ENCODE assay signal across 8 mouse cellular contexts in the genomic region with DNA sequence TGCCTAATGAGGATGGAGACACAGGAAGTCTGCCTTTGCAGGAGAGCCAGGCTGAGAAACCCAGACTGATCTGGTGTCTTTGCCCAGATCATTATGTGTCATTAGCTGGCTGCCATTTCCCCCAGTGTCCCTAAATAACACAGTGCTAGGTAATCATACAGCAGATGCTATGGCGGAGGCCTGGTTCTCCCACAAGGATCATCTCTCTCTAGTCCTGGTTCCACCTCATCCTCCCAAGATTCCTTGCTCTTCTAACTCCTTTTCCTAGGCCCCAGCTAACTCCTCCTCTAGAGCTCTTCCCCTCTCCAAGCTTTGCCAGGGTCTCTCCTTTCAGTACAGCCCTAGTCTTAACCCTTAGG. TPM values are rescaled to one million over a fixed set of nuclear protein-coding genes. Genes with fewer than 3 reads are reported as not detected.
A peak's percentile ranks its signal among the peaks of the same experiment; 100 is the strongest.
DNase-seq lines count a peak whose midpoint lies in the region; ATAC-seq and TF ChIP-seq lines count a peak whose summit lies in the region.

No protein-coding gene starts in this region.

- in situ Hi-C loops in CH12.LX (cut with MboI; ENCODE audit: low pct_ligation_motif_present, low pct_unique_long_range_greater_than_20kb, low sequenced_read_pairs), result loop anchor here (5.0 kb wide), 1 partner anchor 96 kb away; no protein-coding TSS in a partner anchor

- peak overlapping the region; percentile 54 for H3K4me3 ChIP-seq in heart, embryonic 12.5 days
- H3K4me3 ChIP-seq in CH12.LX (replicated peaks in 1 of 3; ENCODE audit: low read depth in 2 of 3, low read length in 2 of 3, poor library complexity in 1 of 3), result peak overlapping the region in 2 of 3 experiments; percentile 20 to 23
- 0 out of 2 replicates have a peak overlapping the region, but pooled peaks have one; percentile 40 for H3K4me3 ChIP-seq in forebrain, embryonic 12.5 days (replicated peaks)
- peak overlapping the region; percentile 44; the same call in 1 of the 2 replicates for H3K4me3 ChIP-seq in liver, embryonic 15.5 days (replicated peaks)

- H3K27me3 ChIP-seq in heart, embryonic 12.5 days (replicated peaks), result 0 out of 2 replicates have a peak, but pooled peaks cover 5% of the 10 kb centered on the region
- no peaks in the 10 kb centered on the region for H3K27me3 ChIP-seq in CH12.LX (replicated peaks)
- peaks cover 8% of the 10 kb centered on the region; the same call in 1 of the 2 replicates for H3K27me3 ChIP-seq in forebrain, embryonic 12.5 days
- H3K27me3 ChIP-seq in liver, embryonic 15.5 days, result peaks cover 26% of the 10 kb centered on the region

- no peak for TF ChIP-seq CTCF in CH12.LX (conservative IDR thresholded peaks at IDR 0.05 in 1 of 2, IDR thresholded peaks at IDR 0.05 in 1 of 2; ENCODE audit: low read depth in 2 of 2, low read length in 2 of 2)

- H3K36me3 ChIP-seq in heart, embryonic 12.5 days, result peaks cover 37% of the 10 kb centered on the region
- H3K36me3 ChIP-seq in CH12.LX (replicated peaks in 1 of 2; ENCODE audit: control insufficient read depth in 1 of 2, insufficient read depth in 1 of 2, low read length in 1 of 2), result peaks cover 0 to 2% of the 10 kb centered on the region in 2 experiments
- peaks cover 39% of the 10 kb centered on the region for H3K36me3 ChIP-seq in forebrain, embryonic 12.5 days (replicated peaks)
- no peaks in the 10 kb centered on the region for H3K36me3 ChIP-seq in liver, embryonic 15.5 days (replicated peaks)

- peaks cover 17% of the 10 kb centered on the region for H3K4me1 ChIP-seq in heart, embryonic 12.5 days (replicated peaks)
- H3K4me1 ChIP-seq in CH12.LX (ENCODE audit: control insufficient read depth in 1 of 2, insufficient read depth in 2 of 2), result peaks cover 3 to 43% of the 10 kb centered on the region in 2 experiments; a peak in 2 of 4 replicates
- peaks cover 16% of the 10 kb centered on the region for H3K4me1 ChIP-seq in forebrain, embryonic 12.5 days
- H3K4me1 ChIP-seq in liver, embryonic 15.5 days (replicated peaks), result peaks cover 15% of the 10 kb centered on the region

- peak overlapping the region; percentile 94 for H3K4me2 ChIP-seq in heart, embryonic 12.5 days
- peak overlapping the region; percentile 33 for H3K4me2 ChIP-seq in CH12.LX (ENCODE audit: insufficient read depth, low read depth, poor library complexity, severe bottlenecking)
- H3K4me2 ChIP-seq in forebrain, embryonic 12.5 days, result peak overlapping the region; percentile 79
- H3K4me2 ChIP-seq in liver, embryonic 15.5 days, result peak overlapping the region; percentile 69

- ATAC-seq in heart, embryonic 12.5 days (ENCODE audit: insufficient number of reproducible peaks, low FRiP score), result no peak
- peak; percentile 3; the same call in 1 of the 2 replicates for ATAC-seq in forebrain, embryonic 12.5 days (ENCODE audit: low FRiP score)
- ATAC-seq in liver, embryonic 15.5 days (ENCODE audit: insufficient read depth), result no peak

- DNase-seq in heart, postnatal 36 days, result no peak
- no peak for DNase-seq in CH12.LX (ENCODE audit: extremely low read depth)
- no peak for DNase-seq in embryo, embryonic 10 days (ENCODE audit: low spot score)
- DNase-seq in thymus, postnatal 14 days, result no peak
- no peak for DNase-seq in thymus, postnatal 25 days

- TF ChIP-seq EP300 in CH12.LX (IDR thresholded peaks at IDR 0.05; ENCODE audit: low read length), result 0 out of 2 replicates have a peak, but pooled peaks have one; percentile 11

- no peak overlapping the region for H3K9ac ChIP-seq in heart, embryonic 12.5 days
- H3K9ac ChIP-seq in CH12.LX (ENCODE audit: insufficient read depth, low read depth), result no peak overlapping the region
- H3K9ac ChIP-seq in forebrain, embryonic 12.5 days, result no peak overlapping the region
- no peak overlapping the region for H3K9ac ChIP-seq in liver, embryonic 15.5 days

- H3K27ac ChIP-seq in heart, embryonic 12.5 days (ENCODE audit: poor library complexity, severe bottlenecking), result no peak overlapping the region
- H3K27ac ChIP-seq in CH12.LX (ENCODE audit: insufficient read depth, low read depth), result no peak overlapping the region
- H3K27ac ChIP-seq in forebrain, embryonic 12.5 days, result no peak overlapping the region
- no peak overlapping the region for H3K27ac ChIP-seq in liver, embryonic 15.5 days (replicated peaks)

- no peaks in the 10 kb centered on the region for H3K9me3 ChIP-seq in heart, embryonic 12.5 days (replicated peaks)
- no peaks in the 10 kb centered on the region for H3K9me3 ChIP-seq in CH12.LX (replicated peaks; ENCODE audit: low read length)
- no peaks in the 10 kb centered on the region for H3K9me3 ChIP-seq in forebrain, embryonic 12.5 days
- no peaks in the 10 kb centered on the region for H3K9me3 ChIP-seq in liver, embryonic 15.5 days (replicated peaks)

- H3K79me2 ChIP-seq in CH12.LX (replicated peaks; ENCODE audit: control insufficient read depth, extremely low read depth, insufficient read depth, poor library complexity, severe bottlenecking), result no peaks in the 10 kb centered on the region

- intact Hi-C loops in heart, postnatal 36 days (cut with DNase I), result no loop called here

- dilution Hi-C loops in CH12.LX (cut with MboI; ENCODE audit: extremely low pct_ligation_motif_present, extremely low pct_unique_long_range_greater_than_20kb, low sequenced_read_pairs), result no loop called here

- 59% methylated on average over 1 of the region's 1 CpGs for WGBS in heart, embryonic 12.5 days
- WGBS in forebrain, embryonic 12.5 days, result 71% methylated on average over 1 of the region's 1 CpGs
- WGBS in liver, embryonic 15.5 days (ENCODE audit: insufficient replicate concordance), result 38% methylated on average over 1 of the region's 1 CpGs

- no peak for TF ChIP-seq POLR2A in CH12.LX (IDR thresholded peaks at IDR 0.05; ENCODE audit: low read depth, low read length)

- no peak for TF ChIP-seq RAD21 in CH12.LX (IDR thresholded peaks at IDR 0.05; ENCODE audit: low read depth, low read length)

TF ChIP-seq in CH12.LX, 34 proteins besides CTCF, POLR2A, EP300 and RAD21:
- TF ChIP-seq UBTF (IDR thresholded peaks at IDR 0.05; ENCODE audit: low read depth, low read length) (no peak), USF2 (conservative IDR thresholded peaks at IDR 0.05; ENCODE audit: low read depth, low read length) (no peak), TCF12 (IDR thresholded peaks at IDR 0.05; ENCODE audit: low read depth, low read length) (no peak), MAX (IDR thresholded peaks at IDR 0.05; ENCODE audit: low read length) (no peak), POLR2AphosphoS2 (IDR thresholded peaks at IDR 0.05; ENCODE audit: low read depth, low read length) (no peak), BHLHE40 (IDR thresholded peaks at IDR 0.05; ENCODE audit: low read depth, low read length) (no peak), NRF1 (IDR thresholded peaks at IDR 0.05; ENCODE audit: low read depth, low read length) (no peak), ZMIZ1 (IDR thresholded peaks at IDR 0.05; ENCODE audit: low read depth, low read length) (no peak), HCFC1 (IDR thresholded peaks at IDR 0.05; ENCODE audit: low read depth, low read length) (no peak), ELF1 (IDR thresholded peaks at IDR 0.05; ENCODE audit: low read depth, low read length) (no peak), ZNF384 (IDR thresholded peaks at IDR 0.05; ENCODE audit: low read depth, low read length) (no peak), MYC (IDR thresholded peaks at IDR 0.05; ENCODE audit: low read depth, low read length) (no peak), TBP (conservative IDR thresholded peaks at IDR 0.05; ENCODE audit: low read depth, low read length) (no peak), IRF4 (IDR thresholded peaks at IDR 0.05; ENCODE audit: low read depth, low read length) (no peak), SIN3A (IDR thresholded peaks at IDR 0.05; ENCODE audit: low read length) (no peak), MXI1 (IDR thresholded peaks at IDR 0.05; ENCODE audit: low read depth, low read length) (no peak), ETS1 (conservative IDR thresholded peaks at IDR 0.05; ENCODE audit: low read depth, low read length) (no peak)

RNA-seq across cellular contexts. Expression of a gene that starts 26.2 kb away (rescaled TPM):
- polyA plus RNA-seq in heart, embryonic 12.5 days (2016; fragmentation: Nextera tagmentation; extraction: Ambion mirVana), result 2.1 and 2.2 TPM in 2 replicates
- total RNA-seq in heart, postnatal 36 days (2021), result under 1 TPM; 0.27 to 0.42 TPM
- 3.5 and 4.4 TPM in 2 replicates for total RNA-seq in CH12.LX (2012; rRNA removed)
- 2.8 and 2.9 TPM in 2 replicates for total RNA-seq in CH12.LX (2014; rRNA removed)
- polyA plus RNA-seq in CH12.LX (2012; ENCODE audit: insufficient read length, low read depth), result 2.5 and 3.2 TPM in 2 replicates
- polyA plus RNA-seq in forebrain, embryonic 12.5 days (2016; fragmentation: Nextera tagmentation; extraction: Ambion mirVana), result 7.3 and 8.8 TPM in 2 replicates
- polyA plus RNA-seq in liver, embryonic 15.5 days (2015; fragmentation: Nextera tagmentation; extraction: Ambion mirVana), result 0.26 and 0.31 TPM in 2 replicates

RNA-seq across cellular contexts. Expression of a gene that starts 57.7 kb away (rescaled TPM):
- 13.5 and 13.8 TPM in 2 replicates for polyA plus RNA-seq in heart, embryonic 12.5 days (2016; fragmentation: Nextera tagmentation; extraction: Ambion mirVana)
- 1 to 10 TPM; 6.3 to 6.4 TPM for total RNA-seq in heart, postnatal 36 days (2021)
- 0.63 and 0.68 TPM in 2 replicates for total RNA-seq in CH12.LX (2012; rRNA removed)
- 0.82 and 1.7 TPM in 2 replicates for total RNA-seq in CH12.LX (2014; rRNA removed)
- 1.7 and 2.1 TPM in 2 replicates for polyA plus RNA-seq in CH12.LX (2012; ENCODE audit: insufficient read length, low read depth)
- 24.5 and 27.2 TPM in 2 replicates for polyA plus RNA-seq in forebrain, embryonic 12.5 days (2016; fragmentation: Nextera tagmentation; extraction: Ambion mirVana)
- polyA plus RNA-seq in liver, embryonic 15.5 days (2015; fragmentation: Nextera tagmentation; extraction: Ambion mirVana), result 0.09 and 0.13 TPM in 2 replicates

Comparison
In these comparisons a context has a peak if more than half of its experiments do, and no peak if none do; other contexts are left out.
1. H3K4me2 ChIP-seq: peak in every context shown above with its lines; median percentile 94 in heart, embryonic 12.5 days; 79 in forebrain, embryonic 12.5 days; 69 in liver, embryonic 15.5 days; 33 in CH12.LX.